Mouse (Mus musculus): ENCODE measurements around the gene Olfr455.

Gene Olfr455

GRCm38 (mm10) chr6:42487114-42487513 is 60.3 kb downstream of the Olfr455 start, which contains the start of gene Olfr456:
Gene Olfr456 (minus strand): TSS chr6:42487214.
- no peak for DNase-seq (ENCODE audit: low spot score in 2 of 2)
